20 mouse cellular contexts compared by ENCODE assay signal in genomic region chr7:118756490-118757265, GRCm38 (mm10). TPM values are rescaled to one million over a fixed set of nuclear protein-coding genes. Genes with fewer than 3 reads are reported as not detected.
DNase-seq lines count a peak whose midpoint lies in the region; ATAC-seq and TF ChIP-seq lines count a peak whose summit lies in the region.
"Had no signal": no experiment of that assay in that cellular context is flagged by ENCODE, and none has a peak within 500 bp of the region (broad histone marks: within the 10 kb centered on the region; RNA-seq: fewer than 3 reads in every experiment).

No protein-coding gene starts in this region.

- H3K27ac ChIP-seq in stomach, embryonic 15.5 days = no peak overlapping the region
- no peak overlapping the region for H3K27ac ChIP-seq in stomach, postnatal 0 days (replicated peaks)
- no peak overlapping the region for H3K27ac ChIP-seq in intestine, embryonic 16.5 days (ENCODE audit: low read length)
- H3K27ac ChIP-seq in liver, embryonic 16.5 days (ENCODE audit: low read length) = peak overlapping the region; percentile 92
- H3K27ac ChIP-seq: heart, embryonic 10.5 days; limb, embryonic 13.5 days; lung, embryonic 15.5 days; macrophage had no signal

- H3K27me3 ChIP-seq in stomach, embryonic 15.5 days (replicated peaks) = no peaks in the 10 kb centered on the region
- no peaks in the 10 kb centered on the region for H3K27me3 ChIP-seq in stomach, postnatal 0 days (ENCODE audit: control insufficient read depth, insufficient read depth, low read length)
- H3K27me3 ChIP-seq in intestine, embryonic 16.5 days (replicated peaks; ENCODE audit: control insufficient read depth, insufficient read depth, low read length) = no peaks in the 10 kb centered on the region
- no peaks in the 10 kb centered on the region for H3K27me3 ChIP-seq in liver, embryonic 16.5 days (ENCODE audit: control insufficient read depth, insufficient read depth, low read depth, low read length)
- H3K27me3 ChIP-seq: limb, embryonic 13.5 days; lung, embryonic 15.5 days had no signal

- H3K4me1 ChIP-seq in stomach, embryonic 15.5 days = no peaks in the 10 kb centered on the region
- no peaks in the 10 kb centered on the region for H3K4me1 ChIP-seq in stomach, postnatal 0 days (replicated peaks; ENCODE audit: control insufficient read depth, insufficient read depth)
- H3K4me1 ChIP-seq in intestine, embryonic 16.5 days (ENCODE audit: control insufficient read depth, insufficient read depth, low read length) = no peaks in the 10 kb centered on the region; the same call in 1 of the 2 replicates
- H3K4me1 ChIP-seq in liver, embryonic 16.5 days (ENCODE audit: control insufficient read depth, low read depth, low read length) = peaks cover 39% of the 10 kb centered on the region
- H3K4me1 ChIP-seq: limb, embryonic 13.5 days had no signal

- no peak overlapping the region for H3K4me3 ChIP-seq in stomach, embryonic 15.5 days (replicated peaks)
- H3K4me3 ChIP-seq in stomach, postnatal 0 days (ENCODE audit: low read depth, low read length) = no peak overlapping the region
- no peak overlapping the region for H3K4me3 ChIP-seq in intestine, embryonic 16.5 days (ENCODE audit: low read length)
- H3K4me3 ChIP-seq in liver, embryonic 16.5 days (ENCODE audit: low read depth, low read length) = peak overlapping the region; percentile 26
- H3K4me3 ChIP-seq: heart, embryonic 10.5 days; limb, embryonic 13.5 days; lung, embryonic 15.5 days; myocyte had no signal

- no peak for TF ChIP-seq CTCF in stomach, postnatal 0 days (IDR thresholded peaks at IDR 0.05; ENCODE audit: low read depth)

- peaks cover 37% of the 10 kb centered on the region for H3K36me3 ChIP-seq in stomach, embryonic 15.5 days
- peaks cover 27% of the 10 kb centered on the region for H3K36me3 ChIP-seq in stomach, postnatal 0 days (ENCODE audit: control insufficient read depth, insufficient read depth, low read length)
- H3K36me3 ChIP-seq in intestine, embryonic 16.5 days (ENCODE audit: control insufficient read depth, insufficient read depth, low read length) = peaks cover 26% of the 10 kb centered on the region
- peaks cover 15% of the 10 kb centered on the region for H3K36me3 ChIP-seq in liver, embryonic 16.5 days (ENCODE audit: control insufficient read depth, insufficient read depth)

- no peak overlapping the region for H3K9ac ChIP-seq in stomach, embryonic 15.5 days
- H3K9ac ChIP-seq in stomach, postnatal 0 days (ENCODE audit: low read length) = no peak overlapping the region
- H3K9ac ChIP-seq in intestine, embryonic 16.5 days (ENCODE audit: low read depth, low read length) = no peak overlapping the region
- H3K9ac ChIP-seq in liver, embryonic 16.5 days (ENCODE audit: low read depth, low read length) = peak overlapping the region; percentile 18
- H3K9ac ChIP-seq: limb, embryonic 13.5 days; lung, embryonic 15.5 days had no signal

- H3K4me2 ChIP-seq in stomach, embryonic 15.5 days = no peak overlapping the region
- H3K4me2 ChIP-seq in stomach, postnatal 0 days (replicated peaks; ENCODE audit: low read depth) = no peak overlapping the region
- no peak overlapping the region for H3K4me2 ChIP-seq in intestine, embryonic 16.5 days (ENCODE audit: low read depth, low read length)
- H3K4me2 ChIP-seq in liver, embryonic 16.5 days (ENCODE audit: low read depth, low read length) = peak overlapping the region; percentile 59
- H3K4me2 ChIP-seq: limb, embryonic 13.5 days; lung, embryonic 15.5 days had no signal

- 91% methylated on average over 24 of the region's 24 CpGs for WGBS in stomach, embryonic 15.5 days
- WGBS in stomach, postnatal 0 days = 93% methylated on average over 24 of the region's 24 CpGs
- 95% methylated on average over 24 of the region's 24 CpGs for WGBS in intestine, embryonic 16.5 days
- 64% methylated on average over 24 of the region's 24 CpGs for WGBS in liver, embryonic 16.5 days (ENCODE audit: insufficient replicate concordance)

- peak; percentile 74; the same call in 1 of the 2 replicates for ATAC-seq in stomach, embryonic 15.5 days (ENCODE audit: insufficient read depth, low FRiP score, low read depth)
- no peak for ATAC-seq in stomach, postnatal 0 days (ENCODE audit: low FRiP score, low TSS enrichment)
- ATAC-seq in intestine, embryonic 16.5 days = peak; percentile 40; the same call in 1 of the 2 replicates
- peak; percentile 91 for ATAC-seq in liver, embryonic 16.5 days (ENCODE audit: low read depth)

- no peaks in the 10 kb centered on the region for H3K9me3 ChIP-seq in stomach, embryonic 15.5 days
- no peaks in the 10 kb centered on the region for H3K9me3 ChIP-seq in stomach, postnatal 0 days (ENCODE audit: control insufficient read depth, low read length)
- H3K9me3 ChIP-seq in intestine, embryonic 16.5 days (ENCODE audit: control insufficient read depth, low read length) = no peaks in the 10 kb centered on the region
- H3K9me3 ChIP-seq in liver, embryonic 16.5 days (replicated peaks; ENCODE audit: control insufficient read depth, low read length) = no peaks in the 10 kb centered on the region
- H3K9me3 ChIP-seq: G1E; heart, embryonic 10.5 days; limb, embryonic 13.5 days; lung, embryonic 15.5 days had no signal

- no peak for TF ChIP-seq EP300 in stomach, postnatal 0 days (optimal IDR thresholded peaks at IDR 0.05)

- DNase-seq in stomach, postnatal 0 days (ENCODE audit: low spot score) = no peak
- no peak for DNase-seq in right cerebral cortex, postnatal 4 days
- DNase-seq in retina, postnatal 1 day = no peak
- no peak for DNase-seq in lung, postnatal 36 days
- DNase-seq: cerebellum, adult 11 months; cerebellum, postnatal 10 days; embryo, embryonic 11 days; kidney, postnatal 36 days; layer of hippocampus, adult 9-11 months; midbrain, embryonic 14.5 days; thymus, postnatal 25 days had no signal

RNA-seq across cellular contexts. Expression of gene Vps35l, which starts 16.7 kb away (rescaled TPM):
- 52.7 and 64.5 TPM in 2 replicates for polyA plus RNA-seq in stomach, embryonic 15.5 days (2015; fragmentation: Nextera tagmentation; extraction: Ambion mirVana)
- polyA plus RNA-seq in stomach, postnatal 0 days (2015; fragmentation: Nextera tagmentation; extraction: Ambion mirVana) = 31.2 and 32.7 TPM in 2 replicates
- 85.8 and 95.4 TPM in 2 replicates for polyA plus RNA-seq in intestine, embryonic 16.5 days (2015; fragmentation: Nextera tagmentation; extraction: Ambion mirVana)
- 29.9 and 31.3 TPM in 2 replicates for polyA plus RNA-seq in liver, embryonic 16.5 days (2015; fragmentation: Nextera tagmentation; extraction: Ambion mirVana)

RNA-seq across cellular contexts. Expression of gene Ccp110, which starts 44.3 kb away (rescaled TPM):
- 11.9 and 14.0 TPM in 2 replicates for polyA plus RNA-seq in stomach, embryonic 15.5 days (2015; fragmentation: Nextera tagmentation; extraction: Ambion mirVana)
- 2.6 and 2.7 TPM in 2 replicates for polyA plus RNA-seq in stomach, postnatal 0 days (2015; fragmentation: Nextera tagmentation; extraction: Ambion mirVana)
- 9.1 and 9.9 TPM in 2 replicates for polyA plus RNA-seq in intestine, embryonic 16.5 days (2015; fragmentation: Nextera tagmentation; extraction: Ambion mirVana)
- polyA plus RNA-seq in liver, embryonic 16.5 days (2015; fragmentation: Nextera tagmentation; extraction: Ambion mirVana) = 8.3 and 8.9 TPM in 2 replicates

RNA-seq across cellular contexts. Expression of gene Gde1, which starts 51.1 kb away (rescaled TPM):
- polyA plus RNA-seq in stomach, embryonic 15.5 days (2015; fragmentation: Nextera tagmentation; extraction: Ambion mirVana) = 105 and 114 TPM in 2 replicates
- polyA plus RNA-seq in stomach, postnatal 0 days (2015; fragmentation: Nextera tagmentation; extraction: Ambion mirVana) = 204 and 212 TPM in 2 replicates
- 130 and 134 TPM in 2 replicates for polyA plus RNA-seq in intestine, embryonic 16.5 days (2015; fragmentation: Nextera tagmentation; extraction: Ambion mirVana)
- polyA plus RNA-seq in liver, embryonic 16.5 days (2015; fragmentation: Nextera tagmentation; extraction: Ambion mirVana) = 35.9 and 37.9 TPM in 2 replicates
